Mouse (Mus musculus) urinary bladder, adult 2 months (tissue): ENCODE results near the gene Irgc1. TPM values are rescaled to one million over a fixed set of nuclear protein-coding genes. Genes with fewer than 3 reads are reported as not detected.

Experiments
- DNase-seq: peaks from one replicate; pipeline ENCODE4 v3.0.0; 2022; ENCODE audit warnings: low spot score
- polyA plus RNA-seq: library from polyadenylated mRNA; depleted of rRNA; stranded (reverse); fragments of >200 nt; gene quantifications from 2 replicates; pipeline ENCODE4 v1.2.3, GENCODE M21; 2012; rRNA removed

The Irgc1 gene
- polyA plus RNA-seq, 1 experiment: 0.03 TPM

- DNase-seq: no peak
Observed at GRCm38 (mm10) chr7:24400082-24400452, 52.0 kb downstream of the Irgc1 start.

- peak; percentile 89 for DNase-seq
Observed at GRCm38 (mm10) chr7:24399256-24400081, 52.6 kb downstream of the Irgc1 start, which contains the start of gene Smg9. Smg9 (plus strand) TSS chr7:24399619.

GRCm38 (mm10) chr7:24398364-24398913, 53.7 kb downstream of the Irgc1 start:
- no peak for DNase-seq

- no peak for DNase-seq
Observed at GRCm38 (mm10) chr7:24396832-24397231, 55.3 kb downstream of the Irgc1 start.

GRCm38 (mm10) chr7:24394475-24395161, 57.5 kb downstream of the Irgc1 start:
- DNase-seq: no peak

GRCm38 (mm10) chr7:24394054-24394453, 58.0 kb downstream of the Irgc1 start:
- no peak for DNase-seq

GRCm38 (mm10) chr7:24391687-24392086, 60.4 kb downstream of the Irgc1 start:
- DNase-seq: no peak

- DNase-seq: no peak
Observed at GRCm38 (mm10) chr7:24391077-24391476, 61.0 kb downstream of the Irgc1 start.

- no peak for DNase-seq
Observed at GRCm38 (mm10) chr7:24390512-24390911, 61.6 kb downstream of the Irgc1 start.

- DNase-seq: no peak
Observed at GRCm38 (mm10) chr7:24389516-24390187, 62.4 kb downstream of the Irgc1 start.

- no peak for DNase-seq
Observed at GRCm38 (mm10) chr7:24387059-24387556, 65.0 kb downstream of the Irgc1 start.

- DNase-seq: no peak
Observed at GRCm38 (mm10) chr7:24384827-24385226, 67.3 kb downstream of the Irgc1 start.

GRCm38 (mm10) chr7:24384070-24384469, 68.0 kb downstream of the Irgc1 start:
- no peak for DNase-seq

GRCm38 (mm10) chr7:24382730-24383372, 69.2 kb downstream of the Irgc1 start:
- no peak for DNase-seq

Other genes with a start within 250 kb of the Irgc1 start
- 4.6 and 5.5 TPM in 2 replicates for gene Zfp111, start 240.9 kb downstream of the Irgc1 start, polyA plus RNA-seq
- gene Zfp109, start 214.7 kb downstream of the Irgc1 start, polyA plus RNA-seq: 4.1 and 4.2 TPM in 2 replicates
- gene Zfp108, start 197.5 kb downstream of the Irgc1 start, polyA plus RNA-seq: 3.1 TPM in 2 replicates
- gene Zfp93, start 181.9 kb downstream of the Irgc1 start, polyA plus RNA-seq: 6.0 and 6.4 TPM in 2 replicates
- 16.1 and 18.1 TPM in 2 replicates for gene Zfp61, start 151.1 kb downstream of the Irgc1 start, polyA plus RNA-seq
- 10.5 and 11.0 TPM in 2 replicates for gene Zfp94, start 135.6 kb downstream of the Irgc1 start, polyA plus RNA-seq
- gene Tescl, start 118.4 kb downstream of the Irgc1 start, polyA plus RNA-seq: 0.19 TPM in 2 replicates
- gene Lypd5, start 103.1 kb downstream of the Irgc1 start, polyA plus RNA-seq: not detected in 2 replicates
- 47.4 and 50.6 TPM in 2 replicates for gene Kcnn4, start 82.0 kb downstream of the Irgc1 start, polyA plus RNA-seq
- 37.6 and 37.7 TPM in 2 replicates for gene Smg9, start 52.7 kb downstream of the Irgc1 start, polyA plus RNA-seq
- gene Plaur, start 10.2 kb upstream of the Irgc1 start, polyA plus RNA-seq: 18.8 and 28.9 TPM in 2 replicates
- 10.0 and 19.2 TPM in 2 replicates for gene Cadm4, start 29.7 kb upstream of the Irgc1 start, polyA plus RNA-seq
- gene Zfp428, start 54.7 kb upstream of the Irgc1 start, polyA plus RNA-seq: 10.0 and 10.7 TPM in 2 replicates
- not detected in 2 replicates for gene AC161166.1, start 60.2 kb upstream of the Irgc1 start, polyA plus RNA-seq
- 10.8 and 12.4 TPM in 2 replicates for gene Irgq, start 78.4 kb upstream of the Irgc1 start, polyA plus RNA-seq
- gene Pinlyp, start 93.8 kb upstream of the Irgc1 start, polyA plus RNA-seq: 0.10 and 0.21 TPM in 2 replicates
- 32.5 and 33.5 TPM in 2 replicates for gene Xrcc1, start 94.0 kb upstream of the Irgc1 start, polyA plus RNA-seq
- gene Ethe1, start 135.2 kb upstream of the Irgc1 start, polyA plus RNA-seq: 59.0 and 67.0 TPM in 2 replicates
- gene Zfp575, start 135.3 kb upstream of the Irgc1 start, polyA plus RNA-seq: 0.44 and 0.83 TPM in 2 replicates
- gene Phldb3, start 158.5 kb upstream of the Irgc1 start, polyA plus RNA-seq: 6.8 and 7.9 TPM in 2 replicates
- gene Lypd3, start 184.3 kb upstream of the Irgc1 start, polyA plus RNA-seq: 47.0 and 53.2 TPM in 2 replicates
- not detected in 2 replicates for gene Tex101, start 224.4 kb upstream of the Irgc1 start, polyA plus RNA-seq